Mouse (Mus musculus): ENCODE data around the gene Cldn5. TPM values are rescaled to one million over a fixed set of nuclear protein-coding genes. Genes with fewer than 3 reads are reported as not detected.

Cldn5 gene
- polyA plus RNA-seq, 1 experiment from 2014 or later: 105 TPM

GRCm38 (mm10) chr16:18746268-18747122, 30.2 kb upstream of the Cldn5 start:
- no peak overlapping the region for H3K9ac ChIP-seq
- ATAC-seq (ENCODE audit: insufficient read depth) (no peak), DNase-seq (no peak)
- no peak overlapping the region for H3K4me3 ChIP-seq (ENCODE audit: low read depth, low read length)
- 62% methylated on average over 20 of the region's 20 CpGs for WGBS
- H3K9me3 ChIP-seq (ENCODE audit: low read depth, low read length): no peaks in the 10 kb centered on the region
- H3K27ac ChIP-seq (ENCODE audit: low read depth): no peak overlapping the region
- no peak for TF ChIP-seq CTCF (IDR thresholded peaks at IDR 0.05; ENCODE audit: low read depth)
- no peaks in the 10 kb centered on the region for H3K27me3 ChIP-seq (ENCODE audit: insufficient read depth, low read length)
- no peaks in the 10 kb centered on the region for H3K36me3 ChIP-seq (ENCODE audit: insufficient read depth)
- H3K4me1 ChIP-seq (ENCODE audit: insufficient read depth): no peaks in the 10 kb centered on the region
- H3K4me2 ChIP-seq: no peak overlapping the region

- ATAC-seq (ENCODE audit: insufficient read depth) (no peak), DNase-seq (no peak)
- Histone ChIP-seq H3K4me1 (ENCODE audit: insufficient read depth) (no peaks in the 10 kb centered on the region), H3K27me3 (ENCODE audit: insufficient read depth, low read length) (no peaks in the 10 kb centered on the region), H3K9ac (no peak overlapping the region), H3K4me3 (ENCODE audit: low read depth, low read length) (no peak overlapping the region), H3K36me3 (ENCODE audit: insufficient read depth) (no peaks in the 10 kb centered on the region), H3K27ac (ENCODE audit: low read depth) (no peak overlapping the region), H3K4me2 (no peak overlapping the region), H3K9me3 (ENCODE audit: low read depth, low read length) (no peaks in the 10 kb centered on the region)
- no peak for TF ChIP-seq CTCF (IDR thresholded peaks at IDR 0.05; ENCODE audit: low read depth)
- 62% methylated on average over 11 of the region's 11 CpGs for WGBS
These were observed 25.5 kb upstream of the Cldn5 start for GRCm38 (mm10) chr16:18751101-18751500.

GRCm38 (mm10) chr16:18751885-18752499, 24.7 kb upstream of the Cldn5 start:
- no peak overlapping the region for H3K27ac ChIP-seq (ENCODE audit: low read depth)

GRCm38 (mm10) chr16:18761734-18762133, 14.9 kb upstream of the Cldn5 start:
- DNase-seq: no peak
- Histone ChIP-seq H3K4me1 (ENCODE audit: insufficient read depth) (no peaks in the 10 kb centered on the region), H3K27ac (ENCODE audit: low read depth) (no peak overlapping the region), H3K27me3 (ENCODE audit: insufficient read depth, low read length) (no peaks in the 10 kb centered on the region), H3K9ac (no peak overlapping the region), H3K4me3 (ENCODE audit: low read depth, low read length) (no peak overlapping the region), H3K9me3 (ENCODE audit: low read depth, low read length) (no peaks in the 10 kb centered on the region), H3K4me2 (no peak overlapping the region), H3K36me3 (ENCODE audit: insufficient read depth) (no peaks in the 10 kb centered on the region)
- no peak for ATAC-seq (ENCODE audit: insufficient read depth)
- 87% methylated on average over 4 of the region's 4 CpGs for whole genome bisulfite sequencing
- TF ChIP-seq CTCF (IDR thresholded peaks at IDR 0.05; ENCODE audit: low read depth): no peak

More at GRCm38 (mm10) chr16:18751885-18752499, 24.7 kb upstream of the Cldn5 start:
- Histone ChIP-seq H3K27me3 (ENCODE audit: insufficient read depth, low read length) (no peaks in the 10 kb centered on the region), H3K9me3 (ENCODE audit: low read depth, low read length) (no peaks in the 10 kb centered on the region), H3K4me1 (ENCODE audit: insufficient read depth) (no peaks in the 10 kb centered on the region), H3K36me3 (ENCODE audit: insufficient read depth) (no peaks in the 10 kb centered on the region), H3K4me3 (ENCODE audit: low read depth, low read length) (no peak overlapping the region), H3K9ac (no peak overlapping the region), H3K4me2 (no peak overlapping the region)
- ATAC-seq (ENCODE audit: insufficient read depth) (no peak), DNase-seq (no peak)
- no peak for TF ChIP-seq CTCF (IDR thresholded peaks at IDR 0.05; ENCODE audit: low read depth)
- WGBS: 60% methylated on average over 10 of the region's 10 CpGs

- 56% methylated on average over 3 of the region's 3 CpGs for WGBS
- ATAC-seq (ENCODE audit: insufficient read depth) (no peak), DNase-seq (no peak)
- Histone ChIP-seq H3K4me3 (ENCODE audit: low read depth, low read length) (no peak overlapping the region), H3K36me3 (ENCODE audit: insufficient read depth) (no peaks in the 10 kb centered on the region), H3K9me3 (ENCODE audit: low read depth, low read length) (no peaks in the 10 kb centered on the region), H3K27ac (ENCODE audit: low read depth) (no peak overlapping the region), H3K4me2 (no peak overlapping the region), H3K4me1 (ENCODE audit: insufficient read depth) (no peaks in the 10 kb centered on the region), H3K27me3 (ENCODE audit: insufficient read depth, low read length) (no peaks in the 10 kb centered on the region), H3K9ac (no peak overlapping the region)
- TF ChIP-seq CTCF (IDR thresholded peaks at IDR 0.05; ENCODE audit: low read depth): no peak
These were observed 13.7 kb upstream of the Cldn5 start for GRCm38 (mm10) chr16:18762960-18763359.

- Histone ChIP-seq H3K9ac (no peak overlapping the region), H3K4me1 (ENCODE audit: insufficient read depth) (no peaks in the 10 kb centered on the region), H3K4me2 (no peak overlapping the region), H3K36me3 (ENCODE audit: insufficient read depth) (no peaks in the 10 kb centered on the region), H3K27ac (ENCODE audit: low read depth) (no peak overlapping the region), H3K4me3 (ENCODE audit: low read depth, low read length) (no peak overlapping the region), H3K9me3 (ENCODE audit: low read depth, low read length) (no peaks in the 10 kb centered on the region), H3K27me3 (ENCODE audit: insufficient read depth, low read length) (no peaks in the 10 kb centered on the region)
- ATAC-seq (ENCODE audit: insufficient read depth): no peak
- DNase-seq: no peak
- 70% methylated on average over 4 of the region's 4 CpGs for WGBS
- no peak for TF ChIP-seq CTCF (IDR thresholded peaks at IDR 0.05; ENCODE audit: low read depth)
These were observed 10.3 kb upstream of the Cldn5 start for GRCm38 (mm10) chr16:18766390-18766789.

GRCm38 (mm10) chr16:18769501-18769900, 7.1 kb upstream of the Cldn5 start:
- H3K9ac ChIP-seq: no peak overlapping the region
- no peaks in the 10 kb centered on the region for H3K27me3 ChIP-seq (ENCODE audit: insufficient read depth, low read length)
- no peak overlapping the region for H3K4me2 ChIP-seq
- no peaks in the 10 kb centered on the region for H3K36me3 ChIP-seq (ENCODE audit: insufficient read depth)
- WGBS: 64% methylated on average over 1 of the region's 1 CpGs
- no peak for ATAC-seq (ENCODE audit: insufficient read depth)
- no peak overlapping the region for H3K27ac ChIP-seq (ENCODE audit: low read depth)
- DNase-seq: no peak
- H3K4me1 ChIP-seq (ENCODE audit: insufficient read depth): no peaks in the 10 kb centered on the region
- H3K4me3 ChIP-seq (ENCODE audit: low read depth, low read length): no peak overlapping the region
- no peak for TF ChIP-seq CTCF (IDR thresholded peaks at IDR 0.05; ENCODE audit: low read depth)
- H3K9me3 ChIP-seq (ENCODE audit: low read depth, low read length): no peaks in the 10 kb centered on the region
